Mouse (Mus musculus) midbrain, postnatal 0 days (tissue): ENCODE data around the gene Slc7a15. TPM values are rescaled to one million over a fixed set of nuclear protein-coding genes. Genes with fewer than 3 reads are reported as not detected.

ENCODE experiments used
- ATAC-seq: fragments of 200-750 bp; cut with Nextera tagmentation; 2 replicates; pipeline ENCODE4 v1.8.0; 2017; ENCODE audit warnings: moderate number of reproducible peaks, mild to moderate bottlenecking, moderate TSS enrichment, moderate library complexity; ENCODE audit not compliant: low FRiP score
- DNase-seq: peaks from one replicate; pipeline ENCODE4 v3.0.0-alpha.2; 2015; ENCODE audit warnings: low spot score
- H3K27ac ChIP-seq: fragments of 300-500 bp; sonication (generic); 2 replicates; pipeline ENCODE4 v1.5.1; 2014; ENCODE audit warnings: low read depth, mild to moderate bottlenecking, low read length, mixed read lengths
- H3K27me3 ChIP-seq: fragments of 300-500 bp; sonication (generic); 2 replicates; pipeline ENCODE4 v1.6.1; 2014; ENCODE audit warnings: low read length, control low read depth, mixed read lengths; ENCODE audit not compliant: insufficient read depth
- H3K36me3 ChIP-seq: fragments of 300-500 bp; sonication (generic); 2 replicates; pipeline ENCODE4 v1.6.1; 2014; ENCODE audit warnings: low read length, control low read depth, mixed read lengths; ENCODE audit not compliant: insufficient read depth
- H3K4me1 ChIP-seq: fragments of 300-500 bp; sonication (generic); 2 replicates; pipeline ENCODE4 v1.6.1; 2014; ENCODE audit warnings: mild to moderate bottlenecking, control low read depth, antibody characterized with exemption, low read length, mixed read lengths; ENCODE audit not compliant: insufficient read depth
- H3K4me2 ChIP-seq: fragments of 300-500 bp; sonication (generic); 2 replicates; pipeline ENCODE4 v1.6.1; 2014; ENCODE audit warnings: low read depth, mild to moderate bottlenecking, low read length, mixed read lengths; ENCODE audit not compliant: poor library complexity, severe bottlenecking
- H3K4me3 ChIP-seq: fragments of 300-500 bp; sonication (generic); 2 replicates; pipeline ENCODE4 v1.5.1; 2014; ENCODE audit warnings: low read depth, mild to moderate bottlenecking, low read length, moderate library complexity
- H3K9ac ChIP-seq: fragments of 300-500 bp; sonication (generic); replicated peaks from 2 replicates; pipeline ENCODE4 v1.6.1; 2014; ENCODE audit warnings: mild to moderate bottlenecking, low read length, moderate library complexity, mixed read lengths; ENCODE audit not compliant: poor library complexity, severe bottlenecking
- H3K9me3 ChIP-seq: fragments of 300-500 bp; sonication (generic); 2 replicates; pipeline ENCODE4 v1.6.1; 2016; ENCODE audit warnings: low read length, control low read depth
- CTCF ChIP-seq: IDR thresholded peaks from 2 replicates; pipeline ENCODE4 v1.5.1; 2016; ENCODE audit warnings: antibody characterized with exemption, mild to moderate bottlenecking
- WGBS: fragments of 180-500 bp; shearing (Covaris S2); extraction: QIAGEN DNeasy Blood & Tissue Kit; methylation state at CpG from one replicate; pipeline ENCODE4 v1.1.7; 2014; 5-methylcytosine and 5-hydroxymethylcytosine counted together
- polyA plus RNA-seq: library from polyadenylated mRNA; unstranded; fragments of >200 nt; fragmentation: Nextera tagmentation; extraction: Ambion mirVana; gene quantifications from 2 replicates; pipeline ENCODE4 v1.2.1, GENCODE M21; 2015
- total RNA-seq: library from RNA; depleted of rRNA; stranded (reverse); fragments of >200 nt; gene quantifications from 2 replicates; pipeline ENCODE4 v1.2.3, GENCODE M21; 2014

The Slc7a15 gene
- total and polyA plus RNA-seq, 2 experiments from 2014 or later, result not detected

DNA sequence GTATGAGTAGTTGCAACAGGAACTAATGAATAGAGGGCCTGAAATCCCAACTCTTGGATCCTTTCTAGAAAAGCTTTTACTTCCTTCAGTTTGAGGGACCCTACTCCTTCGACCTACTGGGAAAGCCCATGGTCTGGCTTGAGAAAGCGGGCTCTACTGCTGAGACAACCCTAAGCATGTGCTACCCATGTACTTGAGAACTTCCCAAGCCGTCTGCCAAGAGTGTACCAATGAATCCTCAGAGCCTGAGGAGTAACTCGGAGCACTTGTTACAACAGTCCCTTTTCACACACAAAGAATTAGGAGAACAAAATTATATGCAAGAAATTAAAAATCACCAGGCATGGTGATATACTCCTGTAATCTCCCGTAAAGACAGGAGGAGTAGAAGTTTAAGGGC is 61.6 kb downstream of the Slc7a15 start:
- H3K4me3 ChIP-seq, result no peak overlapping the region
- TF ChIP-seq CTCF, result no peak
- H3K36me3 ChIP-seq, result no peaks in the 10 kb centered on the region
- no peak overlapping the region for H3K4me2 ChIP-seq
- H3K4me1 ChIP-seq, result no peaks in the 10 kb centered on the region
- 84% methylated on average over 5 of the region's 5 CpGs for WGBS
- no peaks in the 10 kb centered on the region for H3K9me3 ChIP-seq
- ATAC-seq (no peak), DNase-seq (no peak)
- H3K9ac ChIP-seq, result no peak overlapping the region
- no peaks in the 10 kb centered on the region for H3K27me3 ChIP-seq
- H3K27ac ChIP-seq, result no peak overlapping the region

DNA sequence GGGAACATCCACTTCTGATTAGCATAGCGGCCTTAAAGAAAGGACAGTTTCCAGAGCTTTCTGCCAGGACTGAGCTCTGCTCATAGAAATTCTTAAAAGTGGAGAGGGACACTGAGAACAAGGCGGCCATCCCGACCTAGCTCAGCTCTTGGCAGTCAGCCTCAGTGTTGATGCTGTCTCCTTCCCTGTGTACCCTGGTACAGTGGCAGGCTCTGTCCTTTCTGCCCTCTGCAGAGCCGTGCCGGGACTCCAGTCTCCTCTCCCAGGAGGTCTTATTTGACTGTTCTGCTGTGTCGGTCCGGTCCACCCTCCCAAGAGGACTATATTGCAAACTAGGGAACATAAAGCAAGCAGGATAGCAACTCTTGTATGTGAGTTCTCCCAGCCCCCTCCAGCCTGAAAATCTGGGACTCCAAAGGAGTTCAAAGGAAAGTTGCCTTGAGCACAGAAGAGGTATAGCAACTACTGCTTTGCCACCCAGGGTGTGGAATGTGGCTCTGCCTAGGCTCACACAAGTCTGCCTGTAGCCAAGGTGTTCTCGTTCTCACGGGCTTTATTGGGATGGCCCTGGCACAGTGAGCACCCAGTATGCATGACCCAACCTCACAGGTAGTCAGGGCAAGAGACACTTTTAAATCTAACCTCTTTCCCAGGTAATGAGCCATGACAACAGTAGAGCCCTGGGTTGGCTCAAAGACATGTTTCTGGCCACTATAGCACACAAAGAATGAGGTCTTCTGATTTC is 62.5 kb downstream of the Slc7a15 start:
- Histone ChIP-seq H3K36me3 (no peaks in the 10 kb centered on the region), H3K4me2 (no peak overlapping the region), H3K4me1 (no peaks in the 10 kb centered on the region), H3K27me3 (no peaks in the 10 kb centered on the region), H3K27ac (no peak overlapping the region), H3K9ac (no peak overlapping the region), H3K9me3 (no peaks in the 10 kb centered on the region), H3K4me3 (no peak overlapping the region)
- peak; percentile 51 for DNase-seq
- ATAC-seq, result peak; percentile 56; the same call in 1 of the 2 replicates
- no peak for TF ChIP-seq CTCF
- 65% methylated on average over 9 of the region's 9 CpGs for WGBS

DNA sequence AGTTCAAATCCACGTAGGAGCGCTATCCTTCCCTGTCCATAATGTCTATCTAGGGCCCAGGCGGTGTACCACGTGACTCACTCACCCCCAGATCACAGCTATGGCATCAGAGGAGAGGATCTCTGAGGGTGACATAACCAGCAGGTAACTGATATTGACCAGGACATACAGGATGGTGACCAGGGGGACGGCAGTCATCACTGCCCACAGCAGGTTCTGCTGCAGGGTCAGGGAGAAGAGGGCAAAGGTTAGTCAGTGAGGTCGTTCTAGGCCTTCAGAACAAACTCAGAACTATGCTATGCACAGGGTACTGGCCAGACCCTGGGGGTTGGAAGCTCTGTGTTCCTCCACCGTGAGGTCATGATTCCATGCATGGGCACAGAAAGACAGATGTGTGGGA is 63.3 kb downstream of the Slc7a15 start:
- no peak for ATAC-seq
- no peak overlapping the region for H3K4me2 ChIP-seq
- H3K27ac ChIP-seq, result no peak overlapping the region
- no peak overlapping the region for H3K9ac ChIP-seq
- no peak for TF ChIP-seq CTCF
- 85% methylated on average over 7 of the region's 7 CpGs for WGBS
- no peaks in the 10 kb centered on the region for H3K36me3 ChIP-seq
- no peaks in the 10 kb centered on the region for H3K4me1 ChIP-seq
- H3K27me3 ChIP-seq, result no peaks in the 10 kb centered on the region
- no peak for DNase-seq
- no peak overlapping the region for H3K4me3 ChIP-seq
- H3K9me3 ChIP-seq, result no peaks in the 10 kb centered on the region

DNA sequence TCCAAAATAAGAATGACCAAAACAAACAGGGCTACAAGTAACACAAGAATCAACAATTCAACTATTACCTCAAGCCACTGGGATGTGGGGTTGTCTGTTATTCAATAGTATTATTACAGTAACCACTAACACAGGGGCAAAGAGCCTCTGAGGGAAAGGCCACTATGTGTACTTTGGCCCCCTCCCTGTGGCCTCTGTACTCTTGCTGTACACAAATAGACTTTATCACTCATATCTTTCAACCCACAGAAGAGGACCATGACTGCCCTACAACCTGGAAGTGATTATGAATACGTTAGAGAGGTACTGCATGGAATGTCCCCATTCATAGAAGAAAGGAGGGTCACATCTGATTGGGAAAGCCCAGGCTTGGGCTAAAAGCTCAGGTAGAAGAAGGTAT is 64.0 kb downstream of the Slc7a15 start:
- no peak overlapping the region for H3K27ac ChIP-seq
- no peaks in the 10 kb centered on the region for H3K4me1 ChIP-seq
- no peaks in the 10 kb centered on the region for H3K36me3 ChIP-seq
- H3K9ac ChIP-seq, result no peak overlapping the region
- 86% methylated on average over 1 of the region's 1 CpGs for WGBS
- no peak for DNase-seq
- ATAC-seq, result no peak
- H3K9me3 ChIP-seq, result no peaks in the 10 kb centered on the region
- H3K27me3 ChIP-seq, result no peaks in the 10 kb centered on the region
- H3K4me3 ChIP-seq, result no peak overlapping the region
- TF ChIP-seq CTCF, result no peak
- H3K4me2 ChIP-seq, result no peak overlapping the region

DNA sequence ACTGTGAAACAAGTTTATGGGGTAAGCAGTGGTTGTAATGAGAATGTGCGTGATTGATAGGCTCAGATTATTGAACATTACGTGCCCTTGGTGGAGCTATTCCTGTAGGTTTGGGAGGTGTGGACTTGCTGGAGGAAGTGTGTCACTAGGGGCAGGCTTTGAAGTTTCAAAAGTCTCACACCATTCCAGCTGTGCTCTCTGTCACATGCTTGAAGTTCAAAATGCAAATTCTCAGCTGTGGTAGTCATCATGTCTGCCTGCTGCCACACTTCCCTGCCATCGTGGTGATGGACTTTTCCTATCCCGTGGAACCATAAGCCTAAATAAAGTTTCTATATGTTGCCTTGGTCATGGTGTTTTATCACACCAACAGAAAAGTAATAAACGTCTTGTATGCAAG is 71.1 kb downstream of the Slc7a15 start:
- 79% methylated on average over 5 of the region's 5 CpGs for WGBS
- Histone ChIP-seq H3K4me1 (no peaks in the 10 kb centered on the region), H3K36me3 (no peaks in the 10 kb centered on the region), H3K4me3 (no peak overlapping the region), H3K9ac (no peak overlapping the region), H3K27ac (no peak overlapping the region), H3K27me3 (no peaks in the 10 kb centered on the region), H3K9me3 (no peaks in the 10 kb centered on the region), H3K4me2 (no peak overlapping the region)
- ATAC-seq (no peak), DNase-seq (no peak)
- no peak for TF ChIP-seq CTCF

DNA sequence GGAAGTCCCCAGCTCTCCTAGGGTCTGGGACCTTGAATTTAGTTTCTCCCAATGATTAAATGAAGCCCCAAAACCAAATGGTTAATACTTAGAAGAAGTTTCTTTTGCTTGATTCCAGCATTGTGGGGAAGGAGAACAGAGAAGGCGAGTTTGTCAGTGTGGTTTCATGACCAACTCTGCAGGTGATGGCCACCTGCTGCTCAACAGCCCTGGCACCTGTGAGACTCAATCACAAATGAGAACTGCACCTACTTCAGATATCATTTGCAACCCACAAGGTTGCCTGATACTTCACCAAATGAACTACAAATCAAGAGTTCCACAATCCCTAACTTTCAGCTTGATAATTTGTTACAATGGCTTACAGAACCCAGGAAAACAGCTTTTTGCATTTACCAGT is 71.7 kb downstream of the Slc7a15 start:
- no peak overlapping the region for H3K4me2 ChIP-seq
- 85% methylated on average over 1 of the region's 1 CpGs for WGBS
- H3K4me1 ChIP-seq, result no peaks in the 10 kb centered on the region
- DNase-seq, result no peak
- H3K36me3 ChIP-seq, result no peaks in the 10 kb centered on the region
- H3K9ac ChIP-seq, result no peak overlapping the region
- no peaks in the 10 kb centered on the region for H3K9me3 ChIP-seq
- H3K27me3 ChIP-seq, result no peaks in the 10 kb centered on the region
- ATAC-seq, result no peak
- no peak overlapping the region for H3K4me3 ChIP-seq
- no peak overlapping the region for H3K27ac ChIP-seq
- TF ChIP-seq CTCF, result no peak
